Mouse (Mus musculus) gastrocnemius, adult 2 months (tissue): ENCODE measurements at regions not wholly inside any gene's neighbourhood (a gene's known extent, or its start where the extent isn't known, plus 50 kb on each side); places are given as distances from the start of the nearest gene placed in this dataset.

Experiments
- DNase-seq: peaks from one replicate; pipeline ENCODE4 v3.0.0; 2022
- H3K27ac ChIP-seq: fragments of 200-600 bp; 2 replicates; pipeline ENCODE4 v1.8.1; 2022; ENCODE audit warnings: mild to moderate bottlenecking
- H3K4me3 ChIP-seq: fragments of 200-600 bp; 2 replicates; pipeline ENCODE4 v1.8.1; 2022; ENCODE audit warnings: mild to moderate bottlenecking, moderate library complexity
- CTCF ChIP-seq: fragments of 200-600 bp; IDR thresholded peaks from 2 replicates; pipeline ENCODE4 v1.8.1; 2022; ENCODE audit warnings: antibody characterized with exemption, mild to moderate bottlenecking, moderate library complexity
- intact Hi-C: fragments of 180-260 bp; cut with DNase I; formaldehyde crosslinking; loops from one replicate; pipeline ENCODE4 v1.15.1; 2025

- no peak for DNase-seq
- Histone ChIP-seq H3K27ac (no peak overlapping the region), H3K4me3 (no peak overlapping the region)
- intact Hi-C loops: no loop called here
- TF ChIP-seq CTCF: no peak
Observed at GRCm38 (mm10) chr4:105526755-105527154, 262.9 kb upstream of the Gm12728 start.

DNA sequence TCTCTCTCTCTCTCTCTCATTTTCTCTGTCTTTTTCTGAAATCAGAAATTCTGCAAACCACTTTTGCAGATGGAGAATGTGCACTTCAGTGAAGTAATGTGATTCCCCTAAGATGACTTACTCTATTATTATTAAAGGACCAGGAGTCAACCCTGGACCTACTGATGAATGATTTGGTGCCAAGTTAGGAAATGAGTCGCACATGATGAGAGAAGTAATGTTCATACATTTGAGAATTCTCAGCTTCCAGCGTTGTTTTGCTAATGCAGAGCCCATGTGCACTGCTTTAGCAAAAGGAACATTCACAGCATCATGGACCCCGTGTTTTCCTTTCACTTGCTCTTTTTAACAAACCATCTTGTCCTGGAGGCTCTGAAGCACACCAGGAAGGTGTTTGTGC, 262.4 kb upstream of the Gm12728 start:
- DNase-seq: no peak
- no peak overlapping the region for H3K4me3 ChIP-seq
- intact Hi-C loops: no loop called here

GRCm38 (mm10) chr4:105531651-105532425, 257.8 kb upstream of the Gm12728 start:
- H3K27ac ChIP-seq: no peak overlapping the region
- DNase-seq: no peak
- H3K4me3 ChIP-seq: no peak overlapping the region
- no peak for TF ChIP-seq CTCF
- intact Hi-C loops: no loop called here

More for the DNA sequence above, 262.4 kb upstream of the Gm12728 start:
- TF ChIP-seq CTCF: no peak
- no peak overlapping the region for H3K27ac ChIP-seq

- TF ChIP-seq CTCF: no peak
- no peak for DNase-seq
- H3K27ac ChIP-seq: no peak overlapping the region
- intact Hi-C loops: no loop called here
- no peak overlapping the region for H3K4me3 ChIP-seq
Observed at GRCm38 (mm10) chr4:105535451-105535850, 254.2 kb upstream of the Gm12728 start.

DNA sequence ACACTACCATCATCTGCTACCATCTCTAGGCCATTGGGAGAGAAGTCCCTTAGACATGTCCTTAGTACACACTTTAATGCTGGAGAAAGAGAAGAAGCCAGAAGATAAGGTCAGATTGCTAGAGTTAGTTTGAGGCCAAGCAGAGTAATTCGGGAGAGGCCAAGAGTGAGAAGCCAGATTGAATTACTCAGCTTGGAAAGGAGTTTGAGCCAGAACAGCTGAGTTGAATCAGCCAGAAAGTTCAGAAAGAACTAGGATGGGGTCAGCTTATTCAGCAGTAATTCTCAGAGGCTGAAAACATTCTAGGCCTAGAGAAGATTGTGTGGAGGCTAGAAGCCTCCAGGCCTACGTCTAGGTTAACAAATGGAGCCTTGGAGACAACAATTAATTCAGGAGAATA, 244.2 kb upstream of the Gm12728 start:
- no peak for DNase-seq
- H3K27ac ChIP-seq: no peak overlapping the region
- intact Hi-C loops: no loop called here
- H3K4me3 ChIP-seq: no peak overlapping the region
- TF ChIP-seq CTCF: no peak

GRCm38 (mm10) chr4:105549744-105550440, 239.8 kb upstream of the Gm12728 start:
- H3K27ac ChIP-seq: peak overlapping the region; percentile 9; the same call in 1 of the 2 replicates
- no peak for TF ChIP-seq CTCF
- intact Hi-C loops: loop anchor here (5.0 kb wide), 1 partner anchor 43 kb away; no protein-coding TSS in a partner anchor
- no peak overlapping the region for H3K4me3 ChIP-seq
- no peak for DNase-seq

DNA sequence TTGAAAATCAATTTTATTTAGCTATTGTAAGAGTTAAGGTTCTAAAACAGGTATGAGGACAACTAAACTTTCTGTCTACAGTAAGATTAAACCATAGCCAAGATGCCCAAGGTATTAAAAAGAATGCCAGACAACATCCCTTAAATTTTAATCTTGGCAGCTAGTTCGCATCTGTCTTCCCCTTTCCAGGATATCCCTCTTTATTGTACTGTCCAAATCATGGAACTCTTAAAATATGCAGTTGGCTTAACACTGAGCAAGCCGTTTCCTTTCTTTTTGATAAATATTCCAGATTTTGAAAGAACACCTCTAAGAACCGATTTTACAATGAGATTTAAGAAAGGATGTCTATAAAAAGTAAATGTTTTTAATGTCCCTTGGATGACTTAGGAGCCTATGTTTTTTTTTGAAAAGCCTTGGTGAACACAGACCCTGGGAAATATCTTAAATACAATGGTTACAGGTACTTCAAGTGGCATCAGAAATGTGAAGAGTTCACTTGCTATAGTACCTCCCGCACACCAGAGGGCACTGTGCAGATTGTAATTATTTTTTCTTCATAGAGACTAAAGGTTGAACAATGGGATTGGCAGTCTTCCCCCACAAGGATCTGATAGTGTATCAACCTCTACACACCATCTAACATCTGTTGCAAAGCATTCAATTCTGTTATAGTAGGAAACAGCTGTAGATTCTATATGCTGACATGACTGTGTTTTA, 237.5 kb upstream of the Gm12728 start:
- TF ChIP-seq CTCF: peak; percentile 45
- no peak for DNase-seq
- intact Hi-C loops: loop anchor here (5.0 kb wide), 1 partner anchor 45 kb away; no protein-coding TSS in a partner anchor

DNA sequence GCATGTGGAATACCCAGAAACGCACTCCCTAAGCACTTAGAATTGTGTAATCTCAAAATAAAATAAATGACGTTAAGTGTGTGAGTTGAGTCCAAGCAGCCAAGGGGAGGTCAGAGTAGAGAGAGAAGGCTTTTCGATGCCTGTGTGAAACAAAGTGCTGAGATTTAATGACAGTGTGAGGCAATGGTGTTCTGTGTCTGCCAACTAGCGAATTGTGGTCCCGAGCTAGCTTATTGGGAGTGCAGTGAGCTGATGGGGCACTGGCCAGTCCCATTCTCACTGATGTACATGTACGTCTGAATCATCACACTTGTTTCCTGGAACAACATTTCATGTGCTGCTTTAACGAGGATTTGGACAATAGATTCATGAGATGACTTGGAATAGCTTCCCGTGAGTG, 234.7 kb upstream of the Gm12728 start:
- intact Hi-C loops: loop anchor here (5.0 kb wide), 1 partner anchor 48 kb away; no protein-coding TSS in a partner anchor
- H3K27ac ChIP-seq: peak overlapping the region; percentile 59
- H3K4me3 ChIP-seq: no peak overlapping the region
- TF ChIP-seq CTCF: no peak
- peak; percentile 27 for DNase-seq

More for the DNA sequence above, 237.5 kb upstream of the Gm12728 start:
- Histone ChIP-seq H3K4me3 (no peak overlapping the region), H3K27ac (no peak overlapping the region)

GRCm38 (mm10) chr4:105555941-105556340, 233.7 kb upstream of the Gm12728 start:
- Histone ChIP-seq H3K4me3 (no peak overlapping the region), H3K27ac (peak overlapping the region; percentile 59)
- no peak for DNase-seq
- TF ChIP-seq CTCF: no peak
- intact Hi-C loops: no loop called here

DNA sequence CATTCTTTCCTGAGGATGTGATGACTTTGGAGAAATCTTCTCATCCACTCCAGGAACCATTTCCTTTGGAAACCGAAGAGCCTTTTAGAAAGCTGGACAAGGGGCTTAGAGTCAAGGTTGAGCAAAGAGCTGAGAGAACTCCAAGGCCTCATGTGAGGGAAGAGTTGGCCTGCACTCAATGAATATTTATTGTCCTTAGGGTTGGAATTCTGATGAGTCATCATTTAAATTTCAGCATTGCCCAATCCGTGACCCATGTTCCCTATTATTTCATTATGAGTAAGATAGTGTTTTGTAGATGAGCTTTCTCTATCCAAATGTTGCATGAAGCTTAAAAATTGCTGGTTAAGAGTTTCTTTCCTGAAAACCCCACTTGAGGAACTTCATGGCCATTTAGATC, 232.3 kb upstream of the Gm12728 start:
- no peak for TF ChIP-seq CTCF
- H3K4me3 ChIP-seq: no peak overlapping the region
- no peak overlapping the region for H3K27ac ChIP-seq
- intact Hi-C loops: no loop called here
- no peak for DNase-seq

DNA sequence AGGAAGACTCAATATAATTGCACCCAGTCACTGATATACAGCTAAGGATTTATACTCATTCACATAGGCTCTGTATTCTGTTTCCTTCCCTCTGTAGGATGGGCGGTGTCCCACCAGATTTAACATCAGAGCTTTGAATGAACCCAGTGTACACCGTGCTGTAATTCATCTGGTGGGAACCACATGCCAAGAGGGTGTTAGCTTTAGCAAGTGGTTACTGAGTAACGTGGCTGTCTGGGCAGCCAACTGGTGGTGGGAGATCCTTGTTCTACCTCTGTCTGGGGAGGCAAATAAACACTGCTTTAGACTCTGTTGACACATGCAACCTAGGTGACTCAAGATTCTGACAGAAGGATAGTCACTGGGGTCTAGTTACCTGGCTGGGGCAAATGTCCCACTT, 229.6 kb upstream of the Gm12728 start:
- DNase-seq: no peak
- H3K27ac ChIP-seq: no peak overlapping the region
- TF ChIP-seq CTCF: no peak
- H3K4me3 ChIP-seq: no peak overlapping the region
- intact Hi-C loops: no loop called here

- TF ChIP-seq CTCF: no peak
Observed at GRCm38 (mm10) chr4:105560781-105561180, 228.9 kb upstream of the Gm12728 start.

GRCm38 (mm10) chr4:105561611-105562010, 228.1 kb upstream of the Gm12728 start:
- no peak for DNase-seq
- no peak overlapping the region for H3K4me3 ChIP-seq
- TF ChIP-seq CTCF: no peak
- H3K27ac ChIP-seq: no peak overlapping the region
- intact Hi-C loops: no loop called here

More at GRCm38 (mm10) chr4:105560781-105561180, 228.9 kb upstream of the Gm12728 start:
- intact Hi-C loops: no loop called here
- Histone ChIP-seq H3K27ac (no peak overlapping the region), H3K4me3 (no peak overlapping the region)
- no peak for DNase-seq
